Mouse (Mus musculus) embryo, embryonic 11 days (tissue): ENCODE data around the gene Slc6a6.

Experiments
- DNase-seq: peaks from one replicate; pipeline ENCODE4 v3.0.0-alpha.2; 2015

Slc6a6 gene

DNA sequence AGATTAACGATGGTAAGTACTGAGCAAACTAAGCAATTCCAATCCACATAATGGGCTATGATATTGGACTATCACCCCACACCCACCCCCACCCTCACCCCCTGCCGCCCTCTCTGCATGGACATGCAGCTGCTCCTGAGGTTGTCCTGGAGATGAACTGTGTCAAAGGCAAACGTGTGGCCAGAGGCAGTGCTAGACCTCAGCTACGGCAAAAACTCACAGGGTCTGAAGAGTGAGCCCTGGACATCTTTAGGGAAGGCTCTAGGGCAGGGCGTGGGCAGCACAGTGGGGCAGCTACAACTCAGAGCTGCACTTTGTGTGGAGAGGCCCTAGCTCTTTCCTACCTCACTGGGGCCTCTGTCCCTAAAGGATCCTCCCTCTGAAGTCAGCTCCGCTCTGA lies 13.6 kb upstream of the Slc6a6 start:
- DNase-seq = no peak

DNA sequence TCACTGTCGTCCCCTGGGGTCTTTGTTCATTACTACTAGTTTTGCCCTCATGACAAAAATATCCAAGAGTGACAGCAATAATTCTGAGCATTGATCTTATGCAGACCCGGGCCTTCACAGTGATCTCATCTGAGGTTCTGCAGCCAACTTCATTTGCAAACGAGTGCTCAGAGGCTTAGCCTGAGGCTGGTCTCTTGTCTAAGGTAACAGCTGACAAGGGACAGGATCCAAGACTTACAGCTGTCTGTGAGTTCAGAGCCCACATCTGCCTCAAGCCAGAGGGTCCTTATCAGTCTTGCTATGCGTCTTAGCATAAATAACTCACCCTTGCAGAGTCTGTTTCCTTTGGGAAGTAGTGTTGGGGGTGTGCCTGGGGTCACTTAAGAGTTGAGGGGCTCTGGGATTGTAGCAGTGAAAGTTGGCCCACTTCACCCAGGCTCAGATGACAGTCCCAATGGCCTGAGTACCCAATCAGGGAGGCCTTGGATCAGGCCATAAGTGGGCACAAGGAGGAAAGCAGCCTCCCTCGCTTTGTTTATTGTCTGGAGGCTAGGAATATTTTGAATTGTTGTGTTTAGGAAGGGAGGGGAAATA lies 9.0 kb upstream of the Slc6a6 start:
- no peak for DNase-seq

DNA sequence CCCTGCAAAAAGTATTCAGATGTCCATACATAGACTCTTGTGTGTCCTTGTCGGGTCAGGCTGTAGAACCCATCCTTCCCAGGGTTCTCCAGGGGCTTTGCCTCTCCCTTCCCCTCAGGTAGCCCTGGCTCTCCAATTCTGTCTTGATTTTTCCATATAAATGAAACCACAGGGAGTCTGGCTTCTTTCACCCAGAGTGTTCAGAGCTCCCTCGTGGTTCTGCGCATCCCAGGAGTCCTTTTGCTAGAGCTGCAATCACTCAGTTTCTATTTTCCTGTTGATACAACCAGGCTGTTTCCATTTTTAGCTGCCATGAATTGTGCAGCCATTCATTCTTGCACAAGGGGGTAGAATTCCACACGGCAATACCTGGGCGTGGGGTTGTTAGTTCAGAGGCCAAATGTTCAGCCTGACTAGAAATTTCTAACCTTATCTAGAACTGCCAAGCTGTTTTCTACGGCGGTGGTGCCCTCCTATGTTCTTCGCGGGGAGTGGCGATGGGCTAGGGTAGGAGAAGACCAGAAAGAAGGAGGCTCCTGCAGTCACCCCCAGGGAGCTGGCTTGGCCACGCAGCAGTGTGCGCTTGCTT lies 5.3 kb upstream of the Slc6a6 start:
- no peak for DNase-seq

DNA sequence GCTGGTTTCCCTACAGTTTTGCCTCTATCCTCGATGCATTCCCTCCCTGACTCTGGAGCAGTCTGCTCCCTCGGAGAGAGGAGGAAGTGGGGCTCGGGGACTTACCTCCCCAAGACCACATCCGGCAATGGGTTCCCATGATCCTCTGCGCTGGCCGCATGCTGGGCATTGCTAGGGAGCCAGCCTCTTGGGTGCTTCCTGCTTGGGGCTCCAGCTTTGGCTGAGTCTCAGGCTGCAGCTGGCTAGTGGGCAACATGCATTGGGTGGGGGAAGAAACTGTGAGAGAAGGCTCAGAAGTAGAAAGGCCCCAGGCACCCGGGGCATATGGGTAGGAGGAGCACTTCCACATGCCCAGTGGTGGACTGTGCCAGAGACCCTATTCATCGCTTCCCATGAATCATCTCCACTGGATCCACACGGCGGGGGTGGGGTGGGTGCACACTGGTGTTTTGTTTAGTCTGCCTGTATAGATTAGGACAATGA lies 4.7 kb upstream of the Slc6a6 start:
- no peak for DNase-seq

DNA sequence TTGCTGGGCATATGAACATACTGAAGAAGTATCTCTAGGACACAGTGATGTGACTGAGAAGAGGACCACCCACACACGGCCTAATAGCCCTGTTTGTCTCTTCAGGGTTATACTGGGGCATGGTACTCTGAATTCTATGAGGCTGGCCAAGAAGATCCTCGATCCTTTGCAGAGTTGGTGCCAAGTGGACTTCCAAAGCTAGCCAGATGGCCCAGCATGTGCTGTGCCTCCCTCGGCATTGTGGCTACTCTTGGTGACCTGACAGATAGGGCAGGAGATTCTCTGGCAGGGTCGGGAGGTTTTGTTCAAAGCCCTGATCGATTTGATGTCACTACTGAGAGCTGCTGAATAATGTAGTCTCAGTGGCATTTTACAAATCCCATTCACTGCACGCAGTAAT lies 4.1 kb upstream of the Slc6a6 start:
- no peak for DNase-seq

- DNase-seq = no peak
Measured at GRCm38 (mm10) chr6:91681841-91682240, 2.0 kb upstream of the Slc6a6 start.

DNA sequence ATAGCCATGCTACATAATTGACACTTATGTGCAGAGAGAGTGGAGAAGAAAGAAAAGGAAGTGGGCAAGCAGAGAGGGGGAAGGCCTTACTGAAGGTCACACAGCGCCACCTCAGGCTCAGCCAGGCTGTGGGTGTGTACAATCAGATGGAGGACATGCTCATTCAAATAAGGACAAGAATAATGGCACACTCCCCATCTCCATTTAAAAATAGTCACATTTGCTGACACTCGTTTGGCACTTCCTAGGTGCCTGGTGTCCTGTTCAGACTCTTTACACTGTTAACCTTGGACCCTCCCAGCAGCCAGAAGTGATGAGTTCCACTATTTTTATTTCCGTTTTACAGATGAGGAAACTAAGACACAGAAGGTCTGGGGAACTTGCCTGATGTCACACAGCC lies 732 bp upstream of the Slc6a6 start:
- peak; percentile 53 for DNase-seq

- no peak for DNase-seq
Measured at GRCm38 (mm10) chr6:91684474-91684829, 599 bp downstream of the Slc6a6 start.

DNA sequence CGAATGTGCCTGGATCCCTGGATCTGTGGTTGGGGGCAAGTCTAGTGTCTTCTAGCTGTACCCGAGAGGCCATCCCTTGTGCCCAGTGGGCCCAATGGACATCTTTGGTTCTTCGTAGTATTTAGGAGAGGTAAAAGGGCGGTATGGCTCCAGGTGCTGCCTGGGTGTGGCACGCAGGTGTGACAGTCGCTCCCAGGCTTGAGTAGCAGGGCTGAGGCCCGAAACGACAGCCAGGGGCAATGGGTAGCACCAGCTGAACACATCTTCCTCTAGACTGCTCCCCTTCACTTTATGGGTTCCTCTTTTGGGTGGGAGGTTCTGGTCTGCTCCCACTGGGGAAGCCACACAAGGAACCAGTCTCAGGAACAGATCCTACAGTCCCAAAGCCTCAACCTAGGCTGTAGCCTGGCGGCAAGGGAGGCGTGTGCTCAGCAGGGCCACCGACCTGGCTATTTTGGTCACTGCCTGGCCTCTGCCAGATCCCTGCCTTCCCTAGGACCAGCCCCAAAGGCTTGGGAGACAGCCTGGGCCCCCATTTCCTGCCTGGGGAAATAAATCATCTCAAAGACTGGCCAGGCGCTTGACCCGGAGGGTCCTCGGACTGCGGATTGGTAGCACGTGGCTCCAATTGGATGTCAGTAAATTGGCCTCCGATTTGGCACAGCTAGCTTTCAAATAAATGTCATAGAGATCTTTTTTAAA lies 1.1 kb downstream of the Slc6a6 start:
- peak; percentile 65 for DNase-seq

- DNase-seq = no peak
Measured at GRCm38 (mm10) chr6:91685533-91685883, 1.7 kb downstream of the Slc6a6 start.

GRCm38 (mm10) chr6:91685896-91686295 lies 2.0 kb downstream of the Slc6a6 start:
- DNase-seq = no peak

- no peak for DNase-seq
Measured at GRCm38 (mm10) chr6:91686597-91686996, 2.7 kb downstream of the Slc6a6 start.

DNA sequence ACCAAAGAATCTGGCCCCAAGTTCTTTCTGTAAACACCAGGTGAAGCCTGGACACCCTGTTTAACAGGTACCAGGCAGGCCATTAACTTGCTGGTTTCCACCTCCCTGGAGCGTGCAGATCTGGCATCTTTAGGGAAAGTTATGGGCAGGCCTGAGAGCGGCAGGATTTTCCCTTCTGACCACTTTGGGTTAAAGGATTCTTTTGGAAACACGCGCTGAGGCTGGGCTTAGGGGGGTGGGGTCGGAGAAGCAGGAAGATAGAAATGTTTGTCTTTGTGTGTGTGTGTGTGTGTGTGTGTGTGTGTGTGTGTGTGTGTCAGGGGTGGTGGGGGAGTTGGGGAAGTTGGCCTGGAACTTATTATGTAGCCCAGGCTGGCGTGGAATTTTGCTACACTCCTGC lies 4.2 kb downstream of the Slc6a6 start:
- DNase-seq = no peak

GRCm38 (mm10) chr6:91689231-91689630 lies 5.4 kb downstream of the Slc6a6 start:
- DNase-seq = no peak

GRCm38 (mm10) chr6:91690222-91690621 lies 6.4 kb downstream of the Slc6a6 start:
- no peak for DNase-seq

DNA sequence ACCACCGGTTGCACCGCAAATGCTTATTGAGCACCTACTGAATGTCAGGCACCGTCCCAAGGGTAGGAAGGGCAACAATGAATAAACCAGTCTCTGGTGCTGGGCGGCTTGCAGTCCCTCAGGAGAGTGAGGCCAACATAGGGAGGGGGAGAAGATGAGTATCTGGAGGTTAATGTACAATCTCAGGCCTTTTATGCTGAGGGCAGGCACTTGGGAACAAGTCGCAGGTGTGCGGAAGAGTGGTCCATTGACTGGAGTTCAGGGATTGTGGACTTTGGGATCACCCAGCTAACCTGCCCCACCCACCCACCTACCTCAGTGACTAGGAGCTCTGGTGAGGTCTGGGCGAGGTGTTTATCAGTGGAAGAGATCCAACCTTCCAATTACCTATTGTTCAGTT lies 6.8 kb downstream of the Slc6a6 start:
- no peak for DNase-seq

DNA sequence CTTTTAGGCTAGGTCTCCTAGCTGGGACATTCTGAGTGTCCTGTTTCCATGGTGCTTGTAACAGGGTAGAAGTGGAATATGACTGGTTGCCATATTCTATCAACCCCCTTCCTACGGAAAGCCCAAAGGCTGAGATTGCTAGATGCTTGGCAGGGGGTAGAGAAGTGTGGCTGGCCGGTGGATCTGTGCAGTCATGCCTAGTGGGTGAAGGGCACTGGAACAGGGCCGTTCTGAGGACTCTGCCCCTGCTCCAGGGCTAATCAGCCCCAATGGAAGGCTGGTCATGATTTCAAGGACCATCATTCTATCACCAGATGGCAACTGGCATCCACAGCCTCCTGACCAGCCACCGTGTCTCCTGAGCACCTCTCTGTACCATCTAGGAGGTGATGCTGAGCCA lies 7.7 kb downstream of the Slc6a6 start:
- no peak for DNase-seq

GRCm38 (mm10) chr6:91693301-91693886 lies 9.5 kb downstream of the Slc6a6 start:
- no peak for DNase-seq

DNA sequence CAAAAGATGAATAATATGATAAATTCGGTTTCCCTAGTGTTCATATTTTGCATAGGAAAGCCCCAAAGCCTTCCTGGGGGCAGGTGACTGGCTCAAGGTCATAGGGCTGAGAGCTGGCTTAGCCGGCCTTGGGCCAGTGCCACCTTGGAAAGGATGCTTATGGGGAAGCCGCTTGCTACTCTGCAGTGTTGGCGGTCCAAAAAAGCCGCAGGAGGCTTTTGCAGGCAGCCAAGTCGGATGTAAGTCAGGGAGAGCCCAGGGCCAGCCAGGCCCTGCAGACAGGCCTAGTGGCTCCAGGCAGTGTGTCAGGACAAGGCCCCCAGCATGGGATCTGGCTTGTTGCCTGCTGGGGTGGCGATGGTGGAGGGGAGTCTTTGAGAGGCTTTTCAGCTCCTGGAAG lies 10.8 kb downstream of the Slc6a6 start:
- DNase-seq = no peak

GRCm38 (mm10) chr6:91698831-91699230 lies 15.0 kb downstream of the Slc6a6 start:
- no peak for DNase-seq

GRCm38 (mm10) chr6:91699482-91700200 lies 15.8 kb downstream of the Slc6a6 start:
- no peak for DNase-seq

DNA sequence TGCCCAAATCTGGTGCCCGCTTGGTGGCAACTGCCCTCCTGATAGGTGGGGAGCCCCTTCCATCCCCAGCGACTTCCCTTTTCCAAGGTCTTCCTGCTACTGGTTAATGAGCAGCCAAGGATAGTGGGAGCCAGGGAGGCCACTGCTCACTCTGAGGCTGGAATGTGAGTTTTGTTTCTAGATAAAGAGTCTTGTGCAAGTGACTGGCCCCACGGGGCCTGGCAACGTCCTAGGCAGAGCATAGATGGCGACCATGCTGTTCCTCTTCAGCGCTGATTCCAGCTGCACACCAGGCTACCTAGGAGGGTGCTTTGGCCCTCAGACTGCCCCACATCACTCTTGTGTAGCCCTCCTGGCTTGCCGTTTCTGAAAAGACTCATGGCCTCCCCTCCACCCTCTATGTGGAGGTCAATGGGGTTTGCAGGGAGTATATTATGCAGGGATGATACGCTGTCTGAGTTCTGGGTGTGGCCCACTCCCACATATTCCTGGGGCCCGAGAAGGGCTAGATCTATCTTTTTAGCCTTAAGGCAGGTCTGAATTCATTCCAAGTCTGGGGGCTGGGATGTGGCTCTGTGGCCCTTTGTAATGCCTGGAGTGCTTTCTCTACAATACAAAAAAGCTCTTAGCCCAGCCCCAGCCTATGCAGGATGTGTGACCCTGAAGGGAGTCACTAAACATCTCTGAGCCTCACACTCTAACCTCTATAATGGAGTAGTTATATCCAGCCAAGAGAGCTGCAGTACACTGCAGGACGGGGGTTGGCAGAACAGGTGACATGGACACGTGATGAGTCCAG lies 17.2 kb downstream of the Slc6a6 start:
- DNase-seq = no peak

DNA sequence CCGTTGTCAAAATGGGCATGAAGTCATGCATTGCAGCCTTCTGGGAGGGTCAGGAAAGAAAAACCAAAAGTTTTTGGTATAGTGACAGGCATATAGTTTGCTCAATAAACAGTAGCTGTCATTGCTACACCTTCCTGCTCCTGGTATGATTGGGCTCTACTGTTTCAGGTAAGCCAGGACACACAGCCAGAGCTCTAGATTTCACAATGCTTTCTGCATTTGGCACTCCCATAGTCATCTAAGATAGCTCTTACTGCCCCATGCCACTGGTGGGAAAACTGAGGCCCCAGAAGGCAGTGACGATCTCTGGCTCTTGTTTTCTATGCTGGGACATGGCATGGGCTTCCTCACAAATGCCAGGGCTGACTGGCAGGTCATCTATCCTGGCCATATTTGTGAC lies 19.6 kb downstream of the Slc6a6 start:
- no peak for DNase-seq
